Mouse (Mus musculus) thymus, adult 2 months (tissue): ENCODE results near the gene Cd3g.

ENCODE experiments used
- CTCF ChIP-seq: fragments of 200-500 bp; IDR thresholded peaks from 2 replicates; pipeline ENCODE4 v1.5.1; 2012; ENCODE audit warnings: mild to moderate bottlenecking, control low read depth, low read length, moderate library complexity, borderline replicate concordance; ENCODE audit not compliant: control insufficient read depth, poor library complexity, insufficient read depth; ENCODE audit errors: extremely low read depth
- POLR2A ChIP-seq: fragments of 200-500 bp; IDR thresholded peaks from 2 replicates; pipeline ENCODE4 v1.6.1; 2012; ENCODE audit warnings: mild to moderate bottlenecking, low read length, control low read depth, moderate library complexity; ENCODE audit not compliant: control insufficient read depth, poor library complexity, insufficient read depth; ENCODE audit errors: extremely low read depth

DNA sequence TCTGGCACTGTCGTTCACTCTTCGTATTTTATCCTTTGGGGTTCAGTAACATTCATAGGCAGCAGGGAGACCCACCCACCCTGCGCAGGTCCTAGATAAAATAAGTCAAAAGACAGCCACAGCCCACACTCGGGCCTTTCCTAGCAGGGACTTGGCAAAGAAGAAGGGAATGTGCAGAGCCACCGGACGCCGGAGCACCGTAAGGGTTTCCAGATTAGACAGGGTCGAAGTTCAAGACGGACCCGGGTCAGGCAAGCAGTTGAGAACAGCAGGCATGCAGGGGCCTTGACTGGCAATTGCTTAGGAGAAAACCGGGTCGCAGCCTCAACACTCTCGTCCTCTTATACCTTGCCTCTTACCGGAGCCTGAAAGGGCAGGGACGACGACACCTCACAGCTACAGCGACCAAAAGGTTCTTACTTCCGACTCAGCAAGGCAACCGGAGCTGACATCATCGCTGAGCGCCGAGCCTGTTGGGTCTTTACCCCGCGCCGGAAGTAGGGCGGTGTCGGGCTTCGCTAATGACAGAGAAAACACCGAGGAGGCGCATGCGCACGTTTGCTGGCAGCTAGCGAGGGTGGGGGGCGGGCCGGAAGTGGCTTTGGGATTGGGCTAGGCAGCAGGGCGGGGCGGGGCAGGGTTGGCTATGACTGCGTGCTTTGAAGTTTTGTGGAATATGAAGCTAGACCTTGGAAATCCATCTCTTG is 15.0 kb downstream of the Cd3g start, which contains the start of gene Ube4a:
- peak; percentile 64; the same call in 1 of the 2 replicates for TF ChIP-seq POLR2A
- no peak for TF ChIP-seq CTCF
